ENCODE assay signal across 22 mouse cellular contexts in genomic region chrX:101120546-101120945, GRCm38 (mm10). TPM values are rescaled to one million over a fixed set of nuclear protein-coding genes. Genes with fewer than 3 reads are reported as not detected.
A peak's percentile ranks its signal among the peaks of the same experiment; 100 is the strongest.
DNase-seq lines count a peak whose midpoint lies in the region; TF ChIP-seq lines count a peak whose summit lies in the region.
"Had no signal": no experiment of that assay in that cellular context is flagged by ENCODE, and none has a peak within 500 bp of the region (broad histone marks: within the 10 kb centered on the region; RNA-seq: fewer than 3 reads in every experiment).

No protein-coding gene starts in this region.

- DNase-seq in gastrocnemius, adult 2 months = no peak
- no peak for DNase-seq in gastrocnemius, postnatal 25 days
- no peak for DNase-seq in left cerebral cortex, adult 2 months (ENCODE audit: extremely low spot score in 1 of 2, low spot score in 2 of 2)
- DNase-seq in left cerebral cortex, adult 9 months (ENCODE audit: low spot score in 2 of 2) = no peak
- DNase-seq in 416B (ENCODE audit: low read depth) = peak; percentile 4
- DNase-seq in brain, embryonic 14.5 days (ENCODE audit: low read depth) = peak; percentile 22
- no peak for DNase-seq in cerebellum, adult 9-11 months
- DNase-seq: adrenal gland, adult 8-10 months; B cell, adult 2 months; cerebellum, adult 11 months; embryo, embryonic 11 days; kidney, postnatal 10 days; left cerebral cortex, postnatal 4 days; liver; lung, adult 18-20 months; thymus, postnatal 25 days had no signal

- no peak overlapping the region for H3K27ac ChIP-seq in gastrocnemius, adult 2 months
- H3K27ac ChIP-seq in left cerebral cortex, adult 2 months = no peak overlapping the region
- H3K27ac ChIP-seq: embryonic facial prominence, embryonic 15.5 days; hindbrain, embryonic 14.5 days; macrophage; midbrain, embryonic 10.5 days; neural tube, embryonic 13.5 days had no signal

- TF ChIP-seq CTCF in gastrocnemius, adult 2 months (IDR thresholded peaks at IDR 0.05) = peak; percentile 21; the same call in 1 of the 2 replicates
- peak; percentile 41 for TF ChIP-seq CTCF in left cerebral cortex, adult 2 months (IDR thresholded peaks at IDR 0.05)
- peak; percentile 20; the same call in 1 of the 2 replicates for TF ChIP-seq CTCF in brain, embryonic 14.5 days (IDR thresholded peaks at IDR 0.05; ENCODE audit: borderline replicate concordance, extremely low read depth, insufficient read depth, insufficient read length)

- H3K4me3 ChIP-seq in gastrocnemius, adult 2 months = no peak overlapping the region
- H3K4me3 ChIP-seq in left cerebral cortex, adult 2 months = no peak overlapping the region
- H3K4me3 ChIP-seq: embryonic facial prominence, embryonic 15.5 days; heart, embryonic 12.5 days; midbrain, embryonic 10.5 days; neural tube, embryonic 13.5 days had no signal

- intact Hi-C loops in gastrocnemius, adult 2 months (cut with DNase I) = no loop called here
- intact Hi-C loops in left cerebral cortex, adult 2 months (cut with DNase I) = loop anchor here (5.0 to 10.0 kb wide), 3 partner anchors 376 to 1988 kb away; no protein-coding TSS in a partner anchor

- no peak for TF ChIP-seq POLR2A in brain, embryonic 14.5 days (IDR thresholded peaks at IDR 0.05; ENCODE audit: borderline replicate concordance, extremely low read depth, insufficient read depth, insufficient read length, poor library complexity, severe bottlenecking)

RNA-seq across cellular contexts. Expression of gene Slc7a3, which starts 34.7 kb away (rescaled TPM):
- not detected for total RNA-seq in gastrocnemius, adult 2 months (2021)
- under 1 TPM in 1 of 2 experiments, not detected in 1; 0.16 TPM for total RNA-seq in gastrocnemius, postnatal 25 days (2021)
- total RNA-seq in left cerebral cortex, adult 2 months (2021) = 1 to 10 TPM; 7.1 to 8.8 TPM
- polyA plus RNA-seq in brain, embryonic 14.5 days (2012; rRNA removed) = 3.1 and 4.1 TPM in 2 replicates
- polyA plus RNA-seq: macrophage had no signal

Comparison
In these comparisons a context has a peak if more than half of its experiments do, and no peak if none do; other contexts are left out.
1. DNase-seq: peak in 416B (single experiment) and brain, embryonic 14.5 days (single experiment); none in gastrocnemius, adult 2 months (single experiment), gastrocnemius, postnatal 25 days (single experiment), left cerebral cortex, adult 2 months (0 of 2), left cerebral cortex, adult 9 months (0 of 2) and cerebellum, adult 9-11 months (single experiment).
2. RNA of gene Slc7a3, which starts 34.7 kb away (total RNA-seq): 7.1 to 8.8 TPM in left cerebral cortex, adult 2 months; 0.16 TPM in gastrocnemius, postnatal 25 days and not detected in gastrocnemius, adult 2 months; every median in the first group is over 4 times any median in the second.
3. Peak in every context shown above with its lines, with median percentiles within 50 percentile points of each other: CTCF ChIP-seq.